Mouse (Mus musculus) liver, adult 2 months (tissue): ENCODE data around the gene Pspc1. TPM values are rescaled to one million over a fixed set of nuclear protein-coding genes. Genes with fewer than 3 reads are reported as not detected.
A peak's percentile ranks its signal among the peaks of the same experiment; 100 is the strongest.

Experiments used
- DNase-seq: peaks from one replicate; pipeline ENCODE4 v3.0.0-alpha.2; 2011; ENCODE audit warnings: low read depth, low spot score; ENCODE audit errors: extremely low read depth
- H3K27ac ChIP-seq: fragments of 200-500 bp; replicated peaks from 2 replicates; pipeline ENCODE4 v1.5.1; 2012; ENCODE audit warnings: low read depth, mild to moderate bottlenecking, control low read depth, inconsistent platforms, low read length; ENCODE audit not compliant: insufficient read depth
- H3K27me3 ChIP-seq: fragments of 200-500 bp; 2 replicates; pipeline ENCODE4 v1.6.1; 2012; ENCODE audit warnings: mild to moderate bottlenecking, moderate library complexity, low read length, inconsistent platforms; ENCODE audit not compliant: control insufficient read depth, insufficient read depth
- H3K36me3 ChIP-seq: fragments of 200-500 bp; 2 replicates; pipeline ENCODE4 v1.6.1; 2012; ENCODE audit warnings: low read length, inconsistent platforms; ENCODE audit not compliant: control insufficient read depth, insufficient read depth
- H3K4me1 ChIP-seq: fragments of 200-500 bp; 2 replicates; pipeline ENCODE4 v1.6.1; 2011; ENCODE audit warnings: low read length; ENCODE audit not compliant: control insufficient read depth, insufficient read depth
- H3K4me3 ChIP-seq: fragments of 200-500 bp; 2 replicates; pipeline ENCODE4 v1.5.1; 2011; ENCODE audit warnings: low read depth, mild to moderate bottlenecking, control low read depth, low read length, moderate library complexity; ENCODE audit not compliant: insufficient read depth
- H3K79me2 ChIP-seq: fragments of 200-500 bp; 2 replicates; pipeline ENCODE4 v1.6.1; 2012; ENCODE audit warnings: inconsistent platforms, mild to moderate bottlenecking, low read length, moderate library complexity; ENCODE audit not compliant: control insufficient read depth, insufficient read depth
- H3K9ac ChIP-seq: fragments of 200-500 bp; 2 replicates; pipeline ENCODE4 v1.6.1; 2012; ENCODE audit warnings: low read depth, mild to moderate bottlenecking, control low read depth, inconsistent platforms, low read length
- CTCF ChIP-seq: fragments of 200-500 bp; IDR thresholded peaks from 2 replicates; pipeline ENCODE4 v1.5.1; 2011; ENCODE audit warnings: low read depth, low read length, control low read depth
- POLR2A ChIP-seq: fragments of 200-500 bp; IDR thresholded peaks from 2 replicates; pipeline ENCODE4 v1.6.1; 2011; ENCODE audit warnings: low read length, control low read depth; ENCODE audit not compliant: insufficient read depth; ENCODE audit errors: extremely low read depth
- WGBS: fragments of 180-500 bp; shearing (Covaris S2); methylation state at CpG from one replicate; pipeline ENCODE4 v1.1.7; 2018; 5-methylcytosine and 5-hydroxymethylcytosine counted together
- polyA plus RNA-seq: library from polyadenylated mRNA; depleted of rRNA; stranded (reverse); fragments of >200 nt; gene quantifications from 2 replicates; pipeline ENCODE4 v1.2.3, GENCODE M21; 2012; rRNA removed
- total RNA-seq: library from RNA; depleted of rRNA; stranded (reverse); fragments of >200 nt; gene quantifications from 2 replicates; pipeline ENCODE4 v1.2.3, GENCODE M21; 2014; rRNA removed

The Pspc1 gene
- 6.5 and 11.6 TPM in 2 replicates for total RNA-seq
- 1.3 and 1.8 TPM in 2 replicates for polyA plus RNA-seq

DNA sequence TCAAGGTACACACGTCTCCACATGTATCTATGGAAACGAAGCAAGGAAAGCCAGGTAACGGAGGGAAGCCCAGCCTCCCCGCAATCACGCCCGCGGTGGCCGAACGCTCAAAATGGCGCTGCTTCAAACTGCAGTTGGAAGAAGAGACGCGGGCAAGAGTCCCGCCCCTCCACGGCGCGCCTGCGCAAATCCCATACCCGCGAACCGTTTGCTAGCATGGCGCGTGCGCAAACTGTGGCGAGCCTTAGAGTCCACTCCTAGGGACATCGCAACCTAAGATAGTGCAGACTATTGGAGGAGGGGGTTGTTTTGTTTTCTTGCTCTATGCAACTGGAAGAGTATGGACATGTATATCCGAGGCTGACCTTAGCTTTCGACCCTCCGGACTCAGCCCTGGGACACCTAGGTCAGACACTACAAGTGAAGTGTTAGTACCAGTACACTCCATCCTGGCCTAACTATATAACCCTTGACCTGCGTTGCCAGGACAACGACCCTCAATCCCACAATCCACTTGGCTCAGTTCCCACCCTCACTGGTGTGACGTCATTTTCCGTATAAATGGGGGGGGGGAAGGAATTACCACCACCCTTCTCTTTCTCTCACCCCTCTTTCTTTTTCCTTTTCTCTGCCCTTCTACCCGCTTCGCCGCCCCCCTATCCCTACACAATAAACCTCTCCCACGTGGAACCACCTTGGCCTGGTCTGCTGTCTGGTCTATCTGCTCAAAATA, at the start of gene Pspc1:
Gene Pspc1, minus strand, starts transcription at position 117 of the 733 bp plus-strand sequence.
- Histone ChIP-seq H3K4me3 (peak within 1 kb of the TSS; percentile 75), H3K27me3 (no peaks in the 10 kb centered on the region), H3K79me2 (peaks cover 15% of the 10 kb centered on the region; the same call in 1 of the 2 replicates), H3K27ac (peak within 1 kb of the TSS; percentile 63), H3K4me1 (peaks cover 5% of the 10 kb centered on the region), H3K9ac (peak within 1 kb of the TSS; percentile 72), H3K36me3 (no peaks in the 10 kb centered on the region)
- WGBS: 1% methylated on average over 36 of the region's 36 CpGs
- TF ChIP-seq POLR2A (peak; percentile 95), CTCF (no peak)
- DNase-seq: peak; percentile 89

GRCm38 (mm10) chr14:56824562-56824961, 46.4 kb upstream of the Pspc1 start:
- Histone ChIP-seq H3K27ac (no peak overlapping the region), H3K79me2 (no peaks in the 10 kb centered on the region), H3K4me3 (no peak overlapping the region), H3K27me3 (no peaks in the 10 kb centered on the region), H3K9ac (no peak overlapping the region), H3K4me1 (no peaks in the 10 kb centered on the region), H3K36me3 (no peaks in the 10 kb centered on the region)
- TF ChIP-seq CTCF: no peak
- TF ChIP-seq POLR2A: no peak
- DNase-seq: peak; percentile 36

DNA sequence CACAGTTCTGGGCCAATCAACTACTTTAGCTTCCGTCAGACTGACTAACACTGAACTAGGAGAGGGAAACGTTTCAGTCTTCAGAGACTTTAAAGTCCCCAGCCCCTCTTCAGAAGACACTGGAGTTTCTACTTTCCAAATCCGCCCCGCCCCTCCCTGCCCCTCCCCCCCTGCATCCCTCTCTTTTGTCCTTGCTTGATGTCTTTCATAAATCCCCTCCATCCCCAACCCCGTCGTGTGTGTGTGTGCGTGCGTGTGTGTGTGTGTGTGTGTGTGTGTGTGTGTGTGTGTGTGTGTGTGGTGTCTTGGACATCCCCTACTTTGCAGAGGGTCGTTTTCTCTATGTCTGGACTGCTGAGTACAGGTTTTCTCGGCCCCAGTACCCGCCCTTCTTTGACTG, 39.5 kb upstream of the Pspc1 start:
- H3K4me1 ChIP-seq: peaks cover 8% of the 10 kb centered on the region; the same call in 1 of the 2 replicates
- WGBS: 33% methylated on average over 11 of the region's 11 CpGs
- TF ChIP-seq POLR2A (no peak), CTCF (no peak)
- no peak overlapping the region for H3K9ac ChIP-seq
- no peaks in the 10 kb centered on the region for H3K36me3 ChIP-seq
- no peak for DNase-seq
- H3K27me3 ChIP-seq: no peaks in the 10 kb centered on the region
- H3K27ac ChIP-seq: no peak overlapping the region
- no peak overlapping the region for H3K4me3 ChIP-seq
- no peaks in the 10 kb centered on the region for H3K79me2 ChIP-seq

- Histone ChIP-seq H3K79me2 (no peaks in the 10 kb centered on the region), H3K36me3 (no peaks in the 10 kb centered on the region), H3K27ac (no peak overlapping the region), H3K9ac (no peak overlapping the region), H3K4me1 (peaks cover 8% of the 10 kb centered on the region; the same call in 1 of the 2 replicates), H3K4me3 (no peak overlapping the region), H3K27me3 (no peaks in the 10 kb centered on the region)
- WGBS: 77% methylated on average over 4 of the region's 4 CpGs
- no peak for TF ChIP-seq CTCF
- no peak for TF ChIP-seq POLR2A
- DNase-seq: no peak
Observed at GRCm38 (mm10) chr14:56817131-56817530, 39.0 kb upstream of the Pspc1 start.

DNA sequence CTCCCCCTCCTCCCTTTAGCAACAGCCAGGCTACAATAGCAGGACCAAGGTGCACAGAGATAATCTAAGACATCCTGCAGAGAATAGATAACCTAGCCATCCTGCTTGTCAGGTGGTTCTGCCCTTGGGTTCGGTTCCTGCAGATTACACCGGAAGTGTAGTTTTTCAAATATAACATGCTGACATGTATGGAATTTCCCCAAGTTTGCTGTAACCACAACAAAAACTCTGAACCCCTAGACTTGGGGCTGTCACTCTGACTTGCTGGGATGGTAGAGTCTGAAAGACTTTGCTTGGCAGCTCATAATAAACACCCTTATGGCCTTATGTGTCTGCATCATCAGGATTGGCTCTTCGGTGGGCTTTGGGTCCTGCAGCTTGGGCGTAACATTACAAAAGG, 38.4 kb upstream of the Pspc1 start:
- 85% methylated on average over 4 of the region's 4 CpGs for WGBS

More for the DNA sequence above, 38.4 kb upstream of the Pspc1 start:
- H3K4me1 ChIP-seq: peaks cover 8% of the 10 kb centered on the region; the same call in 1 of the 2 replicates
- TF ChIP-seq POLR2A (no peak), CTCF (no peak)
- no peak for DNase-seq
- H3K27me3 ChIP-seq: no peaks in the 10 kb centered on the region
- no peak overlapping the region for H3K4me3 ChIP-seq
- H3K9ac ChIP-seq: no peak overlapping the region
- H3K27ac ChIP-seq: no peak overlapping the region
- no peaks in the 10 kb centered on the region for H3K79me2 ChIP-seq
- no peaks in the 10 kb centered on the region for H3K36me3 ChIP-seq
